Mouse (Mus musculus): Measurements from ENCODE around the gene Rprd1b.

Gene Rprd1b

GRCm38 (mm10) chr2:158170394-158170793 lies 142.1 kb downstream of the Rprd1b start:
- DNase-seq (ENCODE audit: low read depth, low spot score), result no peak

- DNase-seq (ENCODE audit: low read depth, low spot score), result no peak
Measured at GRCm38 (mm10) chr2:158174438-158174837, 146.1 kb downstream of the Rprd1b start.

GRCm38 (mm10) chr2:158174958-158175357 lies 146.7 kb downstream of the Rprd1b start:
- DNase-seq (ENCODE audit: low read depth, low spot score), result no peak

- no peak for DNase-seq (ENCODE audit: low read depth, low spot score)
Measured at GRCm38 (mm10) chr2:158175433-158175832, 147.1 kb downstream of the Rprd1b start.

GRCm38 (mm10) chr2:158176763-158177162 lies 148.5 kb downstream of the Rprd1b start:
- no peak for DNase-seq (ENCODE audit: low read depth, low spot score)

- DNase-seq (ENCODE audit: low read depth, low spot score), result no peak
Measured at GRCm38 (mm10) chr2:158177574-158177973, 149.3 kb downstream of the Rprd1b start.

GRCm38 (mm10) chr2:158178139-158178538 lies 149.8 kb downstream of the Rprd1b start:
- DNase-seq (ENCODE audit: low read depth, low spot score), result no peak

- DNase-seq (ENCODE audit: low read depth, low spot score), result no peak
Measured at GRCm38 (mm10) chr2:158178696-158179369, 150.5 kb downstream of the Rprd1b start.

- no peak for DNase-seq (ENCODE audit: low read depth, low spot score)
Measured at GRCm38 (mm10) chr2:158179370-158180111, 151.2 kb downstream of the Rprd1b start.

GRCm38 (mm10) chr2:158180797-158181196 lies 152.5 kb downstream of the Rprd1b start:
- no peak for DNase-seq (ENCODE audit: low read depth, low spot score)
